In genomic region chr1:74207906-74208305, GRCm38 (mm10) we compare ENCODE assay signal across 14 mouse cellular contexts. TPM values are rescaled to one million over a fixed set of nuclear protein-coding genes. Genes with fewer than 3 reads are reported as not detected.
DNase-seq lines count a peak whose midpoint lies in the region; ATAC-seq lines count a peak whose summit lies in the region.
"Had no signal": no experiment of that assay in that cellular context is flagged by ENCODE, and none has a peak within 500 bp of the region (broad histone marks: within the 10 kb centered on the region; RNA-seq: fewer than 3 reads in every experiment).

No protein-coding gene starts in this region.

- H3K27ac ChIP-seq in forebrain, embryonic 13.5 days: no peak overlapping the region
- no peak overlapping the region for H3K27ac ChIP-seq in forebrain, embryonic 11.5 days (ENCODE audit: low read depth, low read length)
- no peak overlapping the region for H3K27ac ChIP-seq in neural tube, embryonic 11.5 days (ENCODE audit: low read depth, low read length)
- H3K27ac ChIP-seq in liver, embryonic 12.5 days: no peak overlapping the region
- H3K27ac ChIP-seq: liver, embryonic 15.5 days had no signal

- no peak for DNase-seq in forebrain, embryonic 11.5 days (ENCODE audit: low spot score)
- DNase-seq in neural tube, embryonic 11.5 days (ENCODE audit: low spot score): peak; percentile 17
- no peak for DNase-seq in neural tube, embryonic 10.5 days (ENCODE audit: extremely low spot score, low spot score)
- DNase-seq in layer of hippocampus, adult 9-10 months (ENCODE audit: low spot score): peak; percentile 42
- peak; percentile 38 for DNase-seq in right cerebral cortex, postnatal 25 days
- DNase-seq in lung, postnatal 25 days (ENCODE audit: low spot score): no peak
- DNase-seq: embryo, embryonic 11 days; midbrain, embryonic 14.5 days had no signal

- H3K9ac ChIP-seq in forebrain, embryonic 13.5 days: no peak overlapping the region
- no peak overlapping the region for H3K9ac ChIP-seq in forebrain, embryonic 11.5 days (ENCODE audit: low read length)
- no peak overlapping the region for H3K9ac ChIP-seq in neural tube, embryonic 11.5 days (ENCODE audit: low read length)
- H3K9ac ChIP-seq in liver, embryonic 12.5 days: no peak overlapping the region
- H3K9ac ChIP-seq: liver, embryonic 15.5 days had no signal

- no peaks in the 10 kb centered on the region for H3K4me1 ChIP-seq in forebrain, embryonic 13.5 days
- H3K4me1 ChIP-seq in forebrain, embryonic 11.5 days (replicated peaks; ENCODE audit: control insufficient read depth, insufficient read depth, low read length): no peaks in the 10 kb centered on the region
- no peaks in the 10 kb centered on the region for H3K4me1 ChIP-seq in neural tube, embryonic 11.5 days (ENCODE audit: control insufficient read depth, insufficient read depth, low read length)
- peaks cover 6% of the 10 kb centered on the region; the same call in 1 of the 2 replicates for H3K4me1 ChIP-seq in liver, embryonic 12.5 days
- H3K4me1 ChIP-seq: liver, embryonic 15.5 days had no signal

- H3K9me3 ChIP-seq in forebrain, embryonic 13.5 days (replicated peaks): no peaks in the 10 kb centered on the region
- H3K9me3 ChIP-seq in forebrain, embryonic 11.5 days (ENCODE audit: control insufficient read depth, low read length): no peaks in the 10 kb centered on the region
- no peaks in the 10 kb centered on the region for H3K9me3 ChIP-seq in neural tube, embryonic 11.5 days (ENCODE audit: control insufficient read depth, low read length)
- H3K9me3 ChIP-seq in liver, embryonic 12.5 days (replicated peaks): no peaks in the 10 kb centered on the region
- H3K9me3 ChIP-seq: liver, embryonic 15.5 days had no signal

- H3K4me3 ChIP-seq in forebrain, embryonic 13.5 days: no peak overlapping the region
- H3K4me3 ChIP-seq in forebrain, embryonic 11.5 days (ENCODE audit: low read depth, low read length): no peak overlapping the region
- H3K4me3 ChIP-seq in neural tube, embryonic 11.5 days (ENCODE audit: low read depth, low read length): no peak overlapping the region
- no peak overlapping the region for H3K4me3 ChIP-seq in liver, embryonic 12.5 days
- H3K4me3 ChIP-seq: liver, embryonic 15.5 days had no signal

- H3K27me3 ChIP-seq in forebrain, embryonic 13.5 days: no peaks in the 10 kb centered on the region
- H3K27me3 ChIP-seq in forebrain, embryonic 11.5 days (ENCODE audit: control insufficient read depth, insufficient read depth, low read length): no peaks in the 10 kb centered on the region
- H3K27me3 ChIP-seq in neural tube, embryonic 11.5 days (ENCODE audit: control insufficient read depth, insufficient read depth, low read length): no peaks in the 10 kb centered on the region
- no peaks in the 10 kb centered on the region for H3K27me3 ChIP-seq in liver, embryonic 12.5 days (replicated peaks)
- H3K27me3 ChIP-seq: liver, embryonic 15.5 days had no signal

- no peaks in the 10 kb centered on the region for H3K36me3 ChIP-seq in forebrain, embryonic 13.5 days (ENCODE audit: poor library complexity, severe bottlenecking)
- H3K36me3 ChIP-seq in forebrain, embryonic 11.5 days (ENCODE audit: control insufficient read depth, insufficient read depth, low read length): no peaks in the 10 kb centered on the region
- no peaks in the 10 kb centered on the region for H3K36me3 ChIP-seq in neural tube, embryonic 11.5 days (ENCODE audit: control insufficient read depth, insufficient read depth, low read length)
- no peaks in the 10 kb centered on the region for H3K36me3 ChIP-seq in liver, embryonic 12.5 days
- H3K36me3 ChIP-seq: liver, embryonic 15.5 days had no signal

- peak; percentile 78 for ATAC-seq in forebrain, embryonic 13.5 days
- no peak for ATAC-seq in forebrain, embryonic 11.5 days (replicated peaks; ENCODE audit: low FRiP score)
- no peak for ATAC-seq in neural tube, embryonic 11.5 days (ENCODE audit: insufficient read depth, low FRiP score, low TSS enrichment)
- ATAC-seq in liver, embryonic 12.5 days: no peak

- WGBS in forebrain, embryonic 13.5 days: 52% methylated on average over 9 of the region's 9 CpGs
- WGBS in forebrain, embryonic 11.5 days: 73% methylated on average over 9 of the region's 9 CpGs
- WGBS in neural tube, embryonic 11.5 days: 55% methylated on average over 8 of the region's 9 CpGs
- 70% methylated on average over 9 of the region's 9 CpGs for WGBS in liver, embryonic 12.5 days (ENCODE audit: insufficient replicate concordance)

- H3K4me2 ChIP-seq in forebrain, embryonic 13.5 days: no peak overlapping the region; the same call in 1 of the 2 replicates
- no peak overlapping the region for H3K4me2 ChIP-seq in forebrain, embryonic 11.5 days (ENCODE audit: low read depth, low read length, severe bottlenecking)
- no peak overlapping the region for H3K4me2 ChIP-seq in neural tube, embryonic 11.5 days (ENCODE audit: low read depth)
- no peak overlapping the region for H3K4me2 ChIP-seq in liver, embryonic 12.5 days
- H3K4me2 ChIP-seq: liver, embryonic 15.5 days had no signal

RNA-seq across cellular contexts. Expression of gene Cxcr1, which starts 13.5 kb away (rescaled TPM):
- not detected in 2 replicates for polyA plus RNA-seq in forebrain, embryonic 13.5 days (2015; fragmentation: Nextera tagmentation; extraction: Ambion mirVana)
- not detected in 2 replicates for polyA plus RNA-seq in forebrain, embryonic 11.5 days (2014; fragmentation: Nextera tagmentation; extraction: Ambion mirVana)
- not detected in 2 replicates for polyA plus RNA-seq in neural tube, embryonic 11.5 days (2014; fragmentation: Nextera tagmentation; extraction: Ambion mirVana)
- polyA plus RNA-seq in liver, embryonic 12.5 days (2016; fragmentation: Nextera tagmentation; extraction: Ambion mirVana): not detected in 2 replicates
- polyA plus RNA-seq: C2C12; heart, embryonic 14.5 days; intestine, embryonic 14.5 days; liver, embryonic 15.5 days; midbrain, embryonic 14.5 days had no signal

RNA-seq across cellular contexts. Expression of gene Arpc2, which starts 28.0 kb away (rescaled TPM):
- 367 and 371 TPM in 2 replicates for polyA plus RNA-seq in forebrain, embryonic 13.5 days (2015; fragmentation: Nextera tagmentation; extraction: Ambion mirVana)
- 303 and 310 TPM in 2 replicates for polyA plus RNA-seq in forebrain, embryonic 11.5 days (2014; fragmentation: Nextera tagmentation; extraction: Ambion mirVana)
- polyA plus RNA-seq in neural tube, embryonic 11.5 days (2014; fragmentation: Nextera tagmentation; extraction: Ambion mirVana): 308 and 318 TPM in 2 replicates
- 268 and 269 TPM in 2 replicates for polyA plus RNA-seq in liver, embryonic 12.5 days (2016; fragmentation: Nextera tagmentation; extraction: Ambion mirVana)

RNA-seq across cellular contexts. Expression of gene Cxcr2, which starts 54.1 kb away (rescaled TPM):
- polyA plus RNA-seq in forebrain, embryonic 13.5 days (2015; fragmentation: Nextera tagmentation; extraction: Ambion mirVana): 0.14 TPM in 1 of 2 replicates, not detected in the other
- polyA plus RNA-seq in forebrain, embryonic 11.5 days (2014; fragmentation: Nextera tagmentation; extraction: Ambion mirVana): 0.12 and 0.17 TPM in 2 replicates
- polyA plus RNA-seq in neural tube, embryonic 11.5 days (2014; fragmentation: Nextera tagmentation; extraction: Ambion mirVana): 0.24 TPM in 1 of 2 replicates, not detected in the other
- polyA plus RNA-seq in liver, embryonic 12.5 days (2016; fragmentation: Nextera tagmentation; extraction: Ambion mirVana): 0.65 and 0.97 TPM in 2 replicates
- polyA plus RNA-seq: heart, embryonic 14.5 days; midbrain, embryonic 14.5 days had no signal

Comparison
In these comparisons a context has a peak if more than half of its experiments do, and no peak if none do; other contexts are left out.
1. DNase-seq: peak in neural tube, embryonic 11.5 days (single experiment), layer of hippocampus, adult 9-10 months (single experiment) and right cerebral cortex, postnatal 25 days (single experiment); none in forebrain, embryonic 11.5 days (single experiment), neural tube, embryonic 10.5 days (single experiment) and lung, postnatal 25 days (single experiment).